Mouse (Mus musculus) lung, adult 2 months (tissue): ENCODE measurements around the gene Dlec1.

Source experiments
- CTCF ChIP-seq: fragments of 200-500 bp; IDR thresholded peaks from 2 replicates; pipeline ENCODE4 v1.5.1; 2011; ENCODE audit warnings: mild to moderate bottlenecking, low read length, control low read depth; ENCODE audit not compliant: insufficient read depth
- POLR2A ChIP-seq: fragments of 200-500 bp; IDR thresholded peaks from 2 replicates; pipeline ENCODE4 v1.6.1; 2011; ENCODE audit warnings: low read depth, mild to moderate bottlenecking, control low read depth, low read length, borderline replicate concordance; ENCODE audit errors: extremely low read depth

GRCm38 (mm10) chr9:119155826-119156225 lies 53.5 kb downstream of the Dlec1 start:
- no peak for TF ChIP-seq POLR2A
- TF ChIP-seq CTCF: no peak
